Mouse (Mus musculus) gastrocnemius, postnatal 25 days (tissue): ENCODE measurements around the gene Wnk1. TPM values are rescaled to one million over a fixed set of nuclear protein-coding genes. Genes with fewer than 3 reads are reported as not detected.

Source experiments
- DNase-seq: peaks from one replicate; pipeline ENCODE4 v3.0.0; 2022
- total RNA-seq, 2 experiments: library from RNA; stranded (reverse); gene quantifications; 1 replicate in 1 of 2; 2 replicates in 1 of 2; pipeline ENCODE4 v1.2.3; 2021

Wnk1 gene
- total RNA-seq, 2 experiments from 2014 or later: 263 to 303 TPM

GRCm38 (mm10) chr6:120040557-120040857 is 2.0 kb upstream of the Wnk1 start:
- no peak for DNase-seq

DNA sequence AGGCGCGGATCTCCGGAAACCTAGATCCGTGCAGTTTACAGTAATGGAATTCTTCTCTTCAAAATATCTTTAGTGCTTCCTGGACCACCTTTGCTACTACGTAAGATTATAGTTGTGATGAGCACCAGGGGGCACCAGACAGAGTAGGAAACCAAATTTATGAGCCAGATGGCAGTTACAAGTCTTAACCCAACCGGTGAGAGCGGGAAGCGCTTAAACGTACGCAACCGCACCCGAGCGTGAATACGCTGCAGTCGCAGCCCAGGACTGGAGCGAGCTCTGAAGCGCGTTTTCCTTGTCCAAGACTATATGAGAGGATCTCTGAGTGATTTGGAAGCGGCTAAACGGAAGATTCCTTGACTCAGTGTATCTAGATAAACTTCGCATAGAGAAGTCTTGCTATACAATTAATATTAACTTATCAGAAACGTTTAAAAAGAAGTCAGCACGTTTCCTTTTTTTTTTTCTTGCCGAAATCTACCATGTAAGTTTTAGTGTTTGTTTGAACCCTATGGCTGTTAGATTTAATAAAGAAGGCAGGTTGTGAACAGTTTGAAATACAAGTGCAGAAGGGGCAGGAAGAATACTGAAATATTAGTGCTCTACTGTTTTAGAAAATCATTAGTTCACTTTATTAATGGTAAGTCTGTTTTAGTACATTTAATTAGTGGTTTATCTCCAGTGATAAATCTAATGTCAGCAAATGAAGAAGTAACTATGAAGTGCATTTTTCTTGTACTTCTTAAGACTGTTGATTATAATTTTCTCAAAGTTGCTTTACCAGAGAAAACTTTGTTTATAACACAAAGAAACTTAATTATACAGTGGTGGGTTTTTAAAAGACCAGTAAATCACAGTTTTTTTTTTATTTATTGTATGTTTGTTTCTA is 1.4 kb upstream of the Wnk1 start:
- DNase-seq: peak; percentile 72

DNA sequence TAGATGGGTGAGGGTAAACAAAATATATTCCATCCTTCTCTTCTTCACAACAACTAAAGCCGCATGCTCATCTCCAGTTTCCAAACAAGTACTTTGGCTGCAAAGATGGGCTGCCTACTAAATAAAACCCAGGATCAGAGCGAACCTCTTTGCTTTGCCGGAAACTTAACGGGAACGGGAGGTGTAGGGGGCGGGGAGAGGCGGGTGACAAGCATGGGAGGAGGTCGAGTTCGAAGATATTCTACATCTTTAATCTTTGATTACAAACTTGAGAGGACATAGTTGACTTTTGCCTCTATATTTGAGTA is 738 bp upstream of the Wnk1 start:
- DNase-seq: peak; percentile 21

- peak; percentile 84 for DNase-seq
Observed at GRCm38 (mm10) chr6:120037636-120038365, 671 bp downstream of the Wnk1 start.

DNA sequence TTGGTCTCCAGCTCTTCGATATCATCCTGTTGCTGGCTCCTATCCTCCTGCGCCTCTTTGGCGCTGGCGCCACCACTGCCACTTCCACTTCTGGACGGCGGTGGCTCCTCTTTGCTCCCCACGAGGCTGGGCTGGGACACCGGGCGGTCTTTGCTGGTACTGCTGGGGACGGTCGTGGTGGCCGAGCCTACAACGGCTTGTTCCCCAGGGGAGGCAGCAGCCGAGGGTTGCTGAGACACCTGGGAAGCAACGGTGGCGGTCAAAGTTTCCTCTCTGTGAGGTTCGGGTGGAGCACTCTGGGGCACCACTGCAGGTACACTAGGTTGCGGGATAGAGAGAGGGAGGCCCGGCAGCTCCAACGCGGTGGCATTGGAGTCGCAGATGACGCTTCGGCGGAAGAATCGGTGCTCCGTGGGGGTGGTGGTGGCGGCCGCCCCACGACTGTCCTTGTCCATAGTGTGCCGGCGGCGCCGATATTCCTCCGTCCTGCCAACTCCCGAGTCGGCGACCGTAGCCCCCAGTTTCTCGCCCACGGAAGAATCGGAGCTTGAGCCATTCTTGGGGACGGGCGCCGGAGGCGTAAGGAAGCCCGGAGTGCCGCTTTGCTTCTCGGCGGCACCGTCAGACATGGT is 1.4 kb downstream of the Wnk1 start:
- DNase-seq: peak; percentile 58

- no peak for DNase-seq
Observed at GRCm38 (mm10) chr6:120024577-120024976, 13.9 kb downstream of the Wnk1 start.

DNA sequence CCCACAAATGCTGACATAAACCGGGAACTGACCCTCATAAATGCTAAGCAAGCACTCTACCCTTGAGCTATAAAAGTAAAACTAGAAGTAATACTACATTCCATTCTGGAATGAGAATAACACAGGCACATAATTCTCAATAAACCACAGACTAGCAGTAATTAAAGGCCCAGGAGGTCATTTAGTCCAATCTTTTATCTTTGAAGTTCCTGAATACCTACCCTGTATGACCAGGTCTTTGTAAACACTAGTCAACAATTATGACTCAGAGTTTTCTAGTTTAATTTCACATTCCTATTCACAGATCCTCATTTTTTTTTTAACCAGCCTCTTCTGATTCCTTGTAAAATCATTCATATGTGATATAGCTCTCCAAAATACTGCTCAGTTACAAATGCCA is 14.7 kb downstream of the Wnk1 start:
- DNase-seq: no peak

- DNase-seq: no peak
Observed at GRCm38 (mm10) chr6:120022042-120022441, 16.4 kb downstream of the Wnk1 start.

DNA sequence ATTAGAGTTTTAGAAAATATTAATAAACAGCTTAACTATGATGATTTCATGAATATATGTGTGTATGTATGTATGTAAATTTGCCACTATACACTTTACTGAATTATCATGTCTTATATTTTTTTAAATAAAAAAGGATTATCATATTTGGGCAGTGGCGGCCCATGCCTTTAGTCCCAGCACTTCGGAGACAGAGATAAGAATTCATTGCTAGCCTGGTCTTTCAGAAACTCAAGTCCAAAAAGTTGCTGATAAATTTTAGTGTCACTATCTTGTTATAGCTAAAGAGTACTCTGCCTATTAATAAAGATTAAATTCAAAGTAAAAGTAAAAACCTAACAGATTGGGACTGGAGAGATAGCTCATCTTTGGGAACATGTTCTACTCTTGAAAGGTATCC is 18.8 kb downstream of the Wnk1 start:
- no peak for DNase-seq

DNA sequence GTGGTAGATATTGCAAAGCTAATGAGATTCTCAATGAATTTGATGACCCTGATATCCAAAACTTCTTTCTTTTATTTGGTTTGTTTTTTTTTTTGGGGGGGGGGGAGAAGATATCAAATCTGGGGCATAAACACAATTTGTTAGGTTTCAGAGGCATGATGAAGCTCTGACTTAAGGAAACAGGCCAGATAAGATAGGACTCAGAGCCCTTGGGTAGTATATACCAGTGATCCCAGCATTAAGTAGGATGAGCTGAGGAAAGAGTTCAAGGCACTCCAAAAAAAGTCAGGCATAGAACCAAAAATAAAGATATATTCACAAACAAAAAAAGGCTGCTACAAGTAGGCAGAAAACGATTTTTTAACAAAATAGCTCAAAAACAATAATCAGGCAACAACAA is 25.3 kb downstream of the Wnk1 start:
- DNase-seq: no peak

DNA sequence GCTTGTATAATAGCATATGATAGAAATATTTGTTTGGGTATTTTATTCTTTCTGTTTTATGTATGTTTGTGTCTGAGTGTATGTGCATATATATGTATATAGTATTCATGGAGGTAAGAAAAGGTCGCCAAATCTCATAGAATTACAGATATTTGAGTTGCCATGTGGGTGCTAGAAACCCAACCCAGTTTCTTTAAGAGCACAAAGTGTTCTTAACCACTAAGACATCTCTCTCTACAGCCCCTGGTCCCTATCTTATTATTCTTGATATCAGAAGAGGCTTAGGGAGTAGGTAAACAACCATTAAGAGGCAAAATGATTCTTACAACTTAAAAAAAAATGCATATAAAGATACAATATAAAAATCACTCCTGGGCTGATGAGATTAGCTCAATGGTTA is 27.0 kb downstream of the Wnk1 start:
- no peak for DNase-seq

DNA sequence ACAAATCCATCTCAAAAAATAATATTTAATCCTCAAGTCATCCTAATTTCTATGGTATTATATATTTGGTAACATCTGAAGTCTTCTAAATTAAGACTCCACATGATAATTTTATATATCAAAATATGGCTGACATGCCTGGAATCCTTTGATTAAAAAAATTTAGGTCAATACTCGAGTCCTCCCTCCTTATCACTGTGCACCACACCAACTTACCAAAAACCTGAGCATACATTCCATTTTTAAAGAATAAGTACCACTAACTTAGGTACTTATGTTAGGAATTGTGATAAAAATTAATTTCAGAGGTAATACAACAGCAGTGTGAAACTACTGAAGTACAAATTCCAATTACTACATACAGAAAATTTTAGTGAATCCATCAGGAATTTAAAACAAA is 27.5 kb downstream of the Wnk1 start:
- no peak for DNase-seq

DNA sequence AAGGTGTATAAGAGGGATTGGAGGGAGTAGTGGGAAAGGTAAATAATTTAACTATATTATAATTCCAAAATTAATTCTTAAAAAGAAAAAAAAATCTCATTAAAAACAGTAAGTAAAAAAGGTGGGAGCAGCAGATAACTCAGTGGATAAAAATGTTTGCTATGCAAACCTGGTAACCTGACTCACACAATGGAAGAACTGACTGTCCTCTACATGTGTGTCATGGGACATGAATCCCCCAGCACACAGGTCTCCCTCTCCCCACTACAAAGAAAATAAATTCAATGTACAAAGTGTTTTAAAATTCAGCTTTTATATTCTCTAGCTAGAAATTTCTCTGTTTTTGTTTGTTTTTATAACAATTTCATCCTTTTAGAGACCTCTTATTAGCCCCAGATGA is 27.9 kb downstream of the Wnk1 start:
- DNase-seq: no peak

GRCm38 (mm10) chr6:120001718-120002117 is 36.8 kb downstream of the Wnk1 start:
- DNase-seq: no peak

DNA sequence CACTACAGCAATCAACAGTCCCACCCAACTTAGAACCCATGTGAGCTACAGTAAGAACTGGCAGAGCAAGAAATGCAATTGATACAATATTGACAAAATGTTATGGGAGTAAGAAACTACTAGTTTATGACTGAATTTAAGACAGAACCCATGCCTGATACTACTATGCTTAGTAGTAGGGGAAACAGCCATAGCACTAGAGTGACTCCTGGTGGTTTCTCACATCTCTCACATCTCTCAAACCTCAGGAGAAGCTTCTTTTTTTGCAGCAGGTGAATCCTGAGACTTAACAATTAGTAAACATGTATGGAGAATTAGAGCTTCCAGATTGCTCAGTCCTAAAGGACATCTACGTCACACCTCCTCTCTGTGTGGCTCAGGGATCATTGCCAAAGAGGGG is 42.0 kb downstream of the Wnk1 start:
- no peak for DNase-seq

- DNase-seq: no peak
Observed at GRCm38 (mm10) chr6:119924235-119925005, 114.1 kb downstream of the Wnk1 start.

- DNase-seq: no peak
Observed at GRCm38 (mm10) chr6:119922544-119922943, 115.9 kb downstream of the Wnk1 start.

- DNase-seq: no peak
Observed at GRCm38 (mm10) chr6:119922136-119922535, 116.3 kb downstream of the Wnk1 start.

- peak; percentile 16 for DNase-seq
Observed at GRCm38 (mm10) chr6:119918561-119919181, 119.8 kb downstream of the Wnk1 start.

- DNase-seq: no peak
Observed at GRCm38 (mm10) chr6:119915710-119916109, 122.8 kb downstream of the Wnk1 start.

- DNase-seq: no peak
Observed at GRCm38 (mm10) chr6:119912046-119912445, 126.4 kb downstream of the Wnk1 start.

DNA sequence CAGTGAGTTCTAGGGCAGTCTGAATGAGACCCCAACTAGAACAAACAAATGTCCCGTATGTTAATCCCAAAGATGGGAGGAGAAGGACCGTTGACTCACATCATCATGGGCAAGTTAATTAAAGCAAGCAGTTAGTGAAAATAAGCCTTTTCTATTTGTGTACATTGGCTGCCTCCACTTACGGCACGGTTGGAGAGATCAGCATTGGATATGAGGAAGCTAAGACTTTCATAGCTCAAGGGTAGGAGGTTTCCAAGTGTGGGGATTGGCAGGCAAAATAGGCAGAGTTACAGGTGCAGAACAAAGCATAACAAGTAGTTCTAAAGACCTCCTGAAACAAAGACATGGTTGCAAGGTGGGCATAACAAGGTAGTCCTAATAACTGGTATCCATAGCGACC is 133.0 kb downstream of the Wnk1 start:
- DNase-seq: no peak
